In genomic region chr13:37904436-37904835, GRCm38 (mm10) we compare ENCODE assay signal across 17 mouse cellular contexts.
"Had no signal": no experiment of that assay in that cellular context is flagged by ENCODE, and none has a peak within 500 bp of the region (broad histone marks: within the 10 kb centered on the region; RNA-seq: fewer than 3 reads in every experiment).

No protein-coding gene starts in this region.

- ATAC-seq: intestine, postnatal 0 days; midbrain, embryonic 13.5 days; midbrain, embryonic 16.5 days had no signal

- H3K4me2 ChIP-seq: hindbrain, embryonic 15.5 days; kidney, embryonic 15.5 days; limb, embryonic 12.5 days; limb, embryonic 15.5 days; lung, embryonic 14.5 days; midbrain, embryonic 13.5 days; neural tube, embryonic 13.5 days had no signal

- DNase-seq: kidney, adult 8-10 months; kidney, postnatal 10 days; kidney, postnatal 4 days; left cerebral cortex, postnatal 4 days; lung, embryonic 14.5 days; thymus, postnatal 25 days had no signal

- H3K9ac ChIP-seq: hindbrain, embryonic 15.5 days; kidney, embryonic 15.5 days; limb, embryonic 12.5 days; limb, embryonic 15.5 days; lung, embryonic 14.5 days; midbrain, embryonic 13.5 days; neural tube, embryonic 13.5 days had no signal

- H3K4me1 ChIP-seq: hindbrain, embryonic 15.5 days; midbrain, embryonic 10.5 days; midbrain, embryonic 13.5 days; neural tube, embryonic 13.5 days had no signal

- H3K27me3 ChIP-seq: hindbrain, embryonic 15.5 days; kidney, embryonic 15.5 days; limb, embryonic 12.5 days; limb, embryonic 15.5 days; megakaryocyte, embryonic 14.5 days; midbrain, embryonic 13.5 days; neural tube, embryonic 13.5 days had no signal

- H3K4me3 ChIP-seq: hindbrain, embryonic 15.5 days; kidney, embryonic 15.5 days; limb, embryonic 12.5 days; limb, embryonic 15.5 days; megakaryocyte, embryonic 14.5 days; midbrain, embryonic 10.5 days; midbrain, embryonic 13.5 days; myocyte; neural tube, embryonic 13.5 days had no signal

- H3K9me3 ChIP-seq: hindbrain, embryonic 15.5 days; kidney, embryonic 15.5 days; limb, embryonic 12.5 days; limb, embryonic 15.5 days; megakaryocyte, embryonic 14.5 days; midbrain, embryonic 10.5 days; midbrain, embryonic 13.5 days; neural tube, embryonic 13.5 days had no signal

- H3K36me3 ChIP-seq: hindbrain, embryonic 15.5 days; midbrain, embryonic 13.5 days; neural tube, embryonic 13.5 days had no signal

- H3K27ac ChIP-seq: hindbrain, embryonic 15.5 days; kidney, embryonic 15.5 days; limb, embryonic 12.5 days; limb, embryonic 15.5 days; midbrain, embryonic 10.5 days; midbrain, embryonic 13.5 days; neural tube, embryonic 13.5 days had no signal
